Mouse (Mus musculus) neutrophil, adult 65 days (primary cell): ENCODE data around the gene Otop3. TPM values are rescaled to one million over a fixed set of nuclear protein-coding genes. Genes with fewer than 3 reads are reported as not detected.

Source experiments
- total RNA-seq: library from RNA; stranded (reverse); gene quantifications from 2 replicates; pipeline ENCODE4 v1.2.4, GENCODE M21; 2023

Otop3 gene
- total RNA-seq: not detected in 2 replicates

DNA sequence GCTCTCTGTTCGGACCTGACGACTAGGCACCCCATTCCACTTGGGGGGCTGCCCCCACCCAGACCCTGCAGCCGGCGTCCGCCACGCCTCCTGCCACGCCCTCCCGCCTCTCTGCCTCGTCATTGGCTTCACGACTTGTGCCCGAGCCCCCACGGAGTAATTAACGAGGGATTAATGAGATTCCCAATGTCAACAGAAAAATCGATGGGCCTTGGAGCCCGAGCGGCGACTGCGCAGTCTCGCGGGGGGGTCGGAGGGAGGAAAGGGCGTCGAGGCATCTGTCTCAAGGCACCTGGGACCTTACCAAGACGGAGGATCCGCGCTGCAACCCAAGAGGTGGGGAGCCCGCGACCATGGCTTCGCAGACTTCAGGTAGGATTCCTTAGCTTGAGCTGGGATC lies at the start of gene Otop3:
Gene Otop3, plus strand, starts transcription at position 201 of the 400 bp plus-strand sequence.

DNA sequence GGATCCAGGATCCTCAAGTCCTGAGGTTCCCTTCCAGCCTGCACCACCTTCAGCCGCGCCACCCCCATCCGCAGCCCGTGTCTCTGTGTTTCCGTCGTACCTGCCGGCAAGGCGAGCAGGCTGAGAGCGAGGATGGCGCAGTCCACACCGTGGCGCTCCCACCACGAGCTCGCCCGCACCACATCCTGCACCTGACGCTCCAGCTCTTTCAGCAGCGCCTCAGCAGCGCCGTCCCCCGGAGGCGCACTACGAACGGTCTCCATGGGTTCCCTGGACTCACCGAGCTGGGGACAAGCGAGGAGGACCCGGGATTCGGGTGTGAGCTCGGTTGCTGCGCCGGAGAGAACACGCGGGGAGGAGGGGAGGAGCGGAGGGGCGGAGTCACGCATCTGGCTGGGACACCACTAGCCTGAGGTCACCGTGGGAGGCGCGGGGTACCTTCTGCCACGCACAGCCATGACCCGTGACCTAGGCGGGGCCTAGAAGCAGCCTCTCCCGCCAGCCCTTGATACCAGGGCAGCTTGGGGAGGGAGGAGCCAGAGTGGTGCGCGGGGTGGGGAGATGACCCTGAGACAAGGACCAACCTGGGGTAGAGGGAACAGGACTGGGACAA lies 37.2 kb upstream of the Otop3 start, which contains the start of gene Fads6:
Gene Fads6, minus strand, starts transcription at position 450 of the 613 bp plus-strand sequence.

DNA sequence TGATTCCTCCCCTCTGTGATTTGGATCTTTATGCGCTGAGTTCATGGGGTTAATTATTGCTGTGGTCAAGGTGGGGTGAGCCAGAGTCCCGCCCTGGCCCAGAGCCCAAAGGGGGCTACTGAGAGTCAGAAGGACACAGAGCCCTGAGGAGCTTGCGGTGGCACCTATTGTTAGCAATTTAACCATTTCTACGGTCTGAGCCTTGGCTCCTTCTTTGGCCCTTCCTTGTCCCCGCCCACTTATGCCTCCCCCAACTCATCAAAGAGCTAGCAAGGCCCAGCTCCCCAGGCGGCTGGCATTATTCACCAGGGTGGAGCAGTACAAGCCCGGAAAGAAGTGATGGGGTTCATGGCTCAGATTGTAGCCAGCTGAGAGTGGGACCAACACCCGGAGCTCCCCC lies 27.7 kb upstream of the Otop3 start, which contains the start of gene Otop2:
Gene Otop2, plus strand, starts transcription at position 301 of the 400 bp plus-strand sequence.

DNA sequence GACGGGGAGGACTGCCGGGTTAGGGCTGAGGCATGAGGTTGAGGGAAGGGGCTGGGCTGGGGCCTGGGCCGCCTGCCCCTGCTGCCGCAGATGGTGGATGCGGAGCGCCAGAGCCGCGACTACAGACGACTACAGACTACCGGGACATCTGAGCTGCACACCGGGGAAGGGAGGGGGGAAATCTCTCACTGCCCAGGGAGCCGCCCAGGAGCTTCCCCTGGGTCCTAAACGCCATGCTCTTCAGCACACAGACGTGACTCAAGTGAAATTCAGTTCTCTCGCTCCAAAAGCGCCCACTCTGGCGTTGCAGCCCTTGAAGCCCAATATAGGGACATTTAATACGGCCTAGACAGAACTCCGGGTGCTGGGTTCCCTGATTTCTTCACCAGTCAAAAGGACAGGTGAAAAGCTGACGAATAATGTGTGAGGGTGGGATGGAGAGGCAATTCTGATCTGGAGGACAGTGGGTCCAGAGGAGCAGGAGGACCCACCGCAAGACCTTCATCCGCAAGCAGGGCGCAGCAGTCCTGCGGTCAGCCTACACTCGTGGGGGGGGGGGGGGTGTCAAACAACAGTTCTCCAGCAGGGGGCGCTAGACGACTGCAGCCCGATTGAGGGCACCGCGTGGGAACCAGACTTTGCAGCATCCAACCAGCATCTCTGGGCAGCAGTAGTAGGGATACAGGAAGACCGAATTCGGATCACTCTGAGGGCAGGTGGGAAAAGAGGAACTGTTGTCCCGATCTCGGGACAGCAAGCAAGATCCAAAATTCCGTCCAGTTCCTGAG lies 12.4 kb upstream of the Otop3 start, which contains the start of gene Ush1g:
Gene Ush1g, minus strand, starts transcription at position 136 of the 788 bp plus-strand sequence.

DNA sequence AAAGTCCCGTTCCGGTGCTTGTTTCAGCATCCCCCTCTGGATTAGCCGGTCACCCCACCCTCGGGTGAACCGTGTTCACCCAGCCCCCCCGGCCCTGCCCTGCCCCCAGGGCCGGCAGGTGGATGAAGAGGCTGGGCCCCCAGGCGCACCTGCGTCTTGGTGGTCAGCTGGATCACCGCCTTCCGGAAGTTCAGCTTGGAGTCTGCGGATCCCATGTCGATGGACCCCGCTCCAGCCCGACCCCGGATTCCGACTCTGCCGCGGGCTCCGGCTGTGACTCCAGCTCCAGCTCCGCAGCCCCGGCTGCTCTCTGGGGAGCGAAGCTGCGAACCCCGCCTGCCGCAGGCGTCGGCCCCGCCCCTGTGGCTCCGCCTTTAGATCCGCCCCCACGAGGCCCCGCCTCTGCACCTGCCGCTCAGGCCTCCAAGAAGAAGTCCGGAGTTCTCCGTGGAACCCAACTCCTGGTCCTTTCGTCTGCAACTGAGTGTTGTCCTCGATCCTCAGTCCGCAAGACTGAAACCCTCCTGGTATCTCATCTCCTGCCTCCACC lies 32.9 kb downstream of the Otop3 start, which contains the start of gene Hid1:
Gene Hid1, minus strand, starts transcription at position 362 of the 550 bp plus-strand sequence.

DNA sequence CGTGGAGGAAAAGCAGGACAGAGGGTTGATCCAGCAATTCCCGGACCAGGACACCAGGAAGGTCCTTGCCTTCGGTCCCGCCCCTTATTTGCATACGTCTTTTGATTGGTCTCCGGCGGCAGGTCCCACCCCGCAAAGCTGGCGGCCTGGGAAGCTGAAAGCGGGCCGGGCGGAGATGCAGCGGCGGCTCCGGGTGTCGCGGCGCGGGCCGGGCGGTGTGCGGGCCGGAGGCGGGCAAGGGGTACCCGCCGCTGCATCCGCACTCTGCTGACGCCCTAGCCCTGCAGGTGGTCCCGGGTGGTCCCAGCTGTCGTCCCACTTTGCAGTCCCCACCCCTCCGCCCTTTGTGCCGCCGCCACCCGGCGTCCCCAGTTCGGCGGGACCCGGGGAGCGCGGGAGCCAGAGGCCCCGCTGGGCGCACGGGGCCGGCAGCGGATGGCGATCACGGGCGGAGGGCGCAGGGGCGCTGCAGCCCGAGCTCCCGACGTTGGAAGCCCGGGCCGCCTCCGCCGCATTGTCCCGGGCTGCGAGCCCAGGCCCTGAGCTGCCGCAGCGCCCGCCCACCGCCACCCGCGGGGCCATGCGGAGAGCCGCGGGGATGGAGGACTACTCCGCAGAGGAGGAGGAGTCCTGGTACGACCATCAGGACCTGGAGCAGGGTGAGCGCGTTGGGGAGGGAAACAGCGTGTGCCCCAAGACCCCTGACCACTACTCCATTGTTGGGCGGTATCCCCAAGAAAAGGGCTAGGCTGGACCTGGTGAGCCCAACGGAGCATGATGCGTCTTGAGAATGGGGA lies 47.4 kb downstream of the Otop3 start, which contains the start of gene Cdr2l:
Gene Cdr2l, plus strand, starts transcription at position 174 of the 797 bp plus-strand sequence.

Other genes starting within 250 kb of the Otop3 start
- 11.4 and 12.3 TPM in 2 replicates for gene Rab37, start 243.3 kb upstream of the Otop3 start, total RNA-seq
- 194 and 231 TPM in 2 replicates for gene Cd300lf, start 200.7 kb upstream of the Otop3 start, total RNA-seq
- 170 and 194 TPM in 2 replicates for gene Slc9a3r1, start 171.4 kb upstream of the Otop3 start, total RNA-seq
- gene Tmem104, start 147.2 kb upstream of the Otop3 start, total RNA-seq: 40.2 and 61.4 TPM in 2 replicates
- 18.7 and 19.1 TPM in 2 replicates for gene Nat9, start 146.9 kb upstream of the Otop3 start, total RNA-seq
- gene Grin2c, start 67.5 kb upstream of the Otop3 start, total RNA-seq: not detected in 2 replicates
- 10.2 and 10.4 TPM in 2 replicates for gene Fdxr, start 57.7 kb upstream of the Otop3 start, total RNA-seq
- 2.1 and 2.4 TPM in 2 replicates for gene Fads6, start 37.1 kb upstream of the Otop3 start, total RNA-seq
- not detected in 2 replicates for gene Otop2, start 27.6 kb upstream of the Otop3 start, total RNA-seq
- gene Ush1g, start 12.7 kb upstream of the Otop3 start, total RNA-seq: not detected in 2 replicates
- gene Hid1, start 33.0 kb downstream of the Otop3 start, total RNA-seq: 0.93 and 0.95 TPM in 2 replicates
- 0.14 TPM in 1 of 2 replicates, not detected in the other for gene Cdr2l, start 47.2 kb downstream of the Otop3 start, total RNA-seq
- gene Mrpl58, start 69.0 kb downstream of the Otop3 start, total RNA-seq: 23.7 and 42.3 TPM in 2 replicates
- gene Atp5h, start 85.2 kb downstream of the Otop3 start, total RNA-seq: 166 and 192 TPM in 2 replicates
- gene Kctd2, start 85.4 kb downstream of the Otop3 start, total RNA-seq: 20.6 and 26.8 TPM in 2 replicates
- not detected in 2 replicates for gene Trim80, start 105.8 kb downstream of the Otop3 start, total RNA-seq
- gene Slc16a5, start 127.7 kb downstream of the Otop3 start, total RNA-seq: not detected in 2 replicates
- gene Armc7, start 140.9 kb downstream of the Otop3 start, total RNA-seq: 79.7 and 93.7 TPM in 2 replicates
- 35.0 and 36.8 TPM in 2 replicates for gene Nt5c, start 157.1 kb downstream of the Otop3 start, total RNA-seq
- 107 and 122 TPM in 2 replicates for gene Jpt1, start 179.7 kb downstream of the Otop3 start, total RNA-seq
- gene Sumo2, start 201.5 kb downstream of the Otop3 start, total RNA-seq: 130 and 148 TPM in 2 replicates
- 28.8 and 36.7 TPM in 2 replicates for gene Nup85, start 229.7 kb downstream of the Otop3 start, total RNA-seq